Mouse (Mus musculus) spleen, embryonic (tissue): ENCODE measurements around the gene Olfr1369-ps1.

Experiments used
- CTCF ChIA-PET: fragments of 350-600 bp; sonication (Branson Sonifier 250); formaldehyde crosslinking; loops from one replicate; lab custom pipeline; 2022; lab: Charles Lee

The Olfr1369-ps1 gene

DNA sequence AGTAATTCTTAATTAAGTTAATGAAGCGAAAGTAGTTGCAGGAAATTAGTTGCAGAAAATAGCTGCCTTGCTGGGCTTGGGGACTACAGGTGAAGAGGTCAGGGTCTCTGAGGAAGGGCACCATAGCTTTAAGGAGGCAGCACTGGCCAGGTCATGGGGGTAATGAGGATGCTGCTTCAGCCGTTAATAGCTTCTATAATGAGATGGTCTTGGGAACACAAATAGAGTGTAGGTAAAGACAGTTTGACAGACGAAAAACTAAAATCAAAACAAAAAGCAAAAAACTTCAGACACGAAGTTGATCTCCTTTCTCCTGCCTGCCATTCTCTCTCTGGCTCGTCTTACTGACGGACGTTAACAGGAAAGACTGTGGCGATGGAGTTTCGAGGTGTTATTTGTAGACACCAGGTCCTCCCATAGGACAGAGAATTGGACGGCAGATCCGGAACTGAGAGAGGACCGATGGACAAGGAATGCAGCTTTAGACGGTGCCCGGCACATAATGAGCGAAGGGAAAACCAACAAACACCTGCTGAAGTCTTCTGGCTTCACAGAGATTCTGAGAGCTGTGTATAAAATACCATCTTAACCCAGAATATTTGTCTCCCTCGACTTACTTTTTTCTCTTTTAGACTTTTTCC, 57.2 kb downstream of the Olfr1369-ps1 start:
- CTCF ChIA-PET = no interaction called here
